Mouse (Mus musculus) liver, postnatal 0 days (tissue): Measurements from ENCODE around the gene Vdac1.

Experiments
- CTCF ChIP-seq: sonication (generic); IDR thresholded peaks from 2 replicates; pipeline ENCODE4 v1.5.1; 2016; ENCODE audit warnings: antibody characterized with exemption, low read depth
- EP300 ChIP-seq: IDR thresholded peaks from 2 replicates; pipeline ENCODE4 v1.6.1; 2016; ENCODE audit warnings: antibody characterized with exemption, low read depth, mild to moderate bottlenecking

- no peak for TF ChIP-seq CTCF
- TF ChIP-seq EP300, result no peak
Measured at GRCm38 (mm10) chr11:52405196-52405688, 44.6 kb downstream of the Vdac1 start.
